Mouse (Mus musculus) lung, adult 18-20 months (tissue): Measurements from ENCODE around the gene Brca2.

ENCODE experiments used
- DNase-seq, 2 experiments: peaks; one replicate each; pipeline ENCODE4 v3.0.0; 2022; ENCODE audit warnings: mixed read lengths in 2 of 2

The Brca2 gene

DNA sequence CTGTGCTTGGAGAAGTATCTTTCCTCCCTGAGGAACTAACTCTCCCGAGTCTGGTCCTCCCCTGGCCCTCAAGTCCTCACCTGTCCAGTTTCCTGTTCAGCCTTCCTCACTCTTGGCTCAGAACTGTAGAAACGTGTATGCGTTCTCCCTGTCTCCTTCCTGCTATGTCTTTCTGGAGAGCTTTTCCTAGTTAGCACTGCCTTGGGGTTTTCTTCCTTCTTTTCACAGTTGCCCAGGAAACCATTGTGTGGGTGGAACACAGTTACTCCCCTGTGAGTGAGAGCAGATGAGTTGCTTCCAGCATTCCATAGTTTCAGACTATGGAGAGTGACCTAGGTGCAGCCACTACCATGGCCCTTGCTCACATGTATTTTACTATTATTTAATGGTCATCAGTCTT is 43.8 kb downstream of the Brca2 start:
- DNase-seq, result peak in 1 of 2 experiments; percentile 11

DNA sequence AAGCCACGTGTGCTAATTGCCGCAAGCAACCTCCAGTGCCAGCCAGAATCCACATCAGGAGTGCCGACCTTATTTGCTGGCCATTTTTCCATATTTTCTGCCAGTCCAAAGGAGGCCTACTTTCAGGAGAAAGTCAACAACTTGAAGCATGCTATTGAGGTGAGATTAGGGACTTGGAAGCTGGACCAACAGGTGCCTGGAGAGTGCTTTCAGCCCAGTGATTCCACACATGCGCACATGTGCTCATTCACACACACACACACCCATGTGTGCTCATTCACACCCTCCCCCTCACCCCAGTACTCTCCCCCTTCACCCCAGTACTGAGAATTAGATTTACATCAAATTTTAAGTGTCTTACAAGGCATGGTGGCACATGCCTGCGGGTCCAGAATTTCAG is 44.5 kb downstream of the Brca2 start:
- peak; percentile 49 to 70 for DNase-seq

DNA sequence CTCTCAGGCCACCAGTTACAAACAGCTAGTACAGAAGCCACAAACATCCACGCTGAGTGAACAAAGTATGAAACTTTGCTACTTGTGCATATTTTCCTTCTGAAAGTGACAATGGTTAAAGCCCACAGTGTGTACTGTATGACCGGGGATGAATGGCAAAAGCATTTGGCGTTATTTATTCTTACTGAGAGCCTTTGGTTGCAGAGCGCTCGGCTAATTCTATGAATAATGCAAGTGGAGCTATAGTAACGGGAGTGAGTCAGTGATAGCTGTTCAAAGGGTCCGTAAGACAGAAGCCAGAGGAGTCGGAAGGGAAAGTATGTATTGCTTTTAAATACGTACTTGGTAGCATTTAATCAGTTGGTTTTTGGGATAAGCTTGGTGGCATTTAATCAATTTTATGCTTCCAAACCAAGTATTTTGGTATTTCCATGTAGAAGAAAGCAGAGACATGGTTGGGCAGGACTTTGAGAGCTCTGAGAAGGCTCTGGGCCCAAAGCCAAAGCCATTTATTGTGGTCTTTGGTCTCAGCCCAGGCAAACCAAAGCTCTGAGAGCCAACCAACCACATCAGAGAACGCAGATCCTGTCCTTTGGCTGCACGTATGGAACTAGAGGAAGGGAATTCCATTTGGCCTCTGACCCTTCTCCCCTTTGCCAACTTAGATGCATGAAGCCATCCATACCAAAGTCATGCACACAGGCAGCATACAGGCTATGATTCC is 48.2 kb downstream of the Brca2 start:
- no peak for DNase-seq

DNA sequence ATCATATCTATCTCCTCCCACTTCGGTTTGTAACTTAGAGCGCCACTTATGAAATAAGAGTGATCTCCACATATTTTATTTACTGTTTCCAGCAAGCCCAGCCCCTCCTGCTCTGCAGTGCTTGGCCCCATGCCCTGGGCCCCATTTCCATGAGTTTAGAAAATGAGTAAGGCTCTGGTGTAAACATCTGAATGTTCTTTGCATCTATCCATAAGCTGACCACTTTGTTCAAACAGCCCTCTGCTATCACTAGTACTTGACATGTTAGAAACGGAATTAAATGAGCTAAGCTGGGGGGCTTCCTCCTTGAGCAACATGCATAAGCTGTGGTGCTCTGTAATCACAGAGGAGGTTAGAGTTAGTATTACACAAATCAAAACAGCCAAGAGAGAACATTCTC is 52.0 kb downstream of the Brca2 start:
- DNase-seq, result no peak

DNA sequence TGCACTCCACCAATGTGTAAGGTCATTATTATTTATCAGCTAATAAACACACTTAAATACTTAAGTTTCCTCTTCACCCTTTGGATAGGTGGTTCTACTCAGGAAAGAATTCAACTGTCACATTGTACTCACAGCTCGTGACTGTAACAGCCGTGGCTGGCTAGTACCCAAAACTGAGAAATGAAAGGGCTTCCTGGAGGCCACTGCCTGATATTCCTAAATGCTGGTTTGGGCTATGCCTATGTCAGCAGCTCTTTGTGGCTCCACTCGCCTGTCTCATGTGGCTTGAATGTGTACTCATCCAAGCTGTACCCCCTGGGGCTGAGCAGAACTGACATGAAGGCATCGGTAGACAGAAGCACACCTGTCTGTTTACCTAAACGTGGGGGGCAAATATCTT is 52.5 kb downstream of the Brca2 start:
- DNase-seq, result no peak

DNA sequence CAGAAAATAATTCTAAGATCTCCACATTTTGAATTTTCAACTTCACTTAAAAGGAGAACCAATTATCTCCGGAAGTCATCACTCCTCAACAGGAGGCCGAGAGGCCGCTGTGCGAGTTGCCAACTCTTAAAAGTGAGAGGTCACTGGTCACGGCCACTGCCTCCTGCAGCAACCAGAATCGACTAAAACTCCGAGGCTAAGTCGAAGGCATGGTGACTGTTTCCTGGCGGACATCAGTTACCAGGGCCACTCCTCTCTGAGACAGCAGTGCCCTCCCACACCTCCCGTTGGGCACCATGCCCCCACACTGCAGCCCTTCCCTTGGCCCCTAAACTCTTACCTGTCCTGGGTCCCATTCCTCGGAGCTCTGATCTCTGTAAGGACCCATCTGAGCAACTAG is 54.4 kb downstream of the Brca2 start:
- no peak for DNase-seq

DNA sequence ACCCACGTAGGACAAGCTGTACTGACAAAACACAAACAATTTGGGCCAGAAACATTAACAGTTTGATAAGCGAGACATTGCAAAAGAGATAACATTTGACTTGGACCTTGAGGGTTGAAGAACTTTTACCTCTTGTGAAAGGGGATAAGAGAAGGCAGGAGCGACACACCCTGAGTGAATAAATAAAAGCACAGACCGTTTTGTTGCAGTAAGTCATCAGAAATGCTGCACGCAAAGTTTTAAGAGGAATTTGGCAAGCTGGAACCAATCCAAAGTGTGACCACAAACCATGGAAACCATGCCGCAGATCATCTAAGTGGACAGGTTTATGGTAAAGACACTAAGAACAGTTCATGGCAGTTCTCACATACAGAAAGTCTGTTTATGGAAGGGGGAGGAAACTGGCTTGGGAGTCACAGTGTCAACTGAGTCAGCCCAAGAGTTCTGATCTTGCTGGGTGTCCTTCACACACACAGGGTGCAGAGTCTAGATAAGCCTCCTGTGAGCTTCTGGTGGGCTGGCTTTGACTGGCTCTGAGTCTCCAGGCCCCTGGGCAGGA is 56.3 kb downstream of the Brca2 start:
- DNase-seq, result no peak

DNA sequence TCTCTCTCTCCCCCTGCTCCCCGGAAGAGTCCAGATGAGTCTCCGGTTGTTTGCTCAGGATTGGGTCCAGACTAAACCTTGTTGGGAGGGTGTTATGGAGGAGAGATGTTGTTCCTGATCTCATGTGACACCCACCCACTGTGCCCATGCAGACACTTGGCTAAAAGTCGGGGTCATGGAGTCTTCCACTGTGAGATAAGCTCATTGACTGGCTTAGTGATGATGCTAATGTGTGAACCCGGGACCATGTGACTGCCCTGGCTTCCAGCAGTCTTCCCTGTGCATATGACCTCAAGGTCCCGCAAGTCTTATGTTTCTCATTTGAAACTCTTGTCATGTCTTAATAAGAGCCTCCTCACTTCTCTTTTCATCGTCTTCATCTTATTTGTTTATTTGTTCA is 58.8 kb downstream of the Brca2 start:
- no peak for DNase-seq

DNA sequence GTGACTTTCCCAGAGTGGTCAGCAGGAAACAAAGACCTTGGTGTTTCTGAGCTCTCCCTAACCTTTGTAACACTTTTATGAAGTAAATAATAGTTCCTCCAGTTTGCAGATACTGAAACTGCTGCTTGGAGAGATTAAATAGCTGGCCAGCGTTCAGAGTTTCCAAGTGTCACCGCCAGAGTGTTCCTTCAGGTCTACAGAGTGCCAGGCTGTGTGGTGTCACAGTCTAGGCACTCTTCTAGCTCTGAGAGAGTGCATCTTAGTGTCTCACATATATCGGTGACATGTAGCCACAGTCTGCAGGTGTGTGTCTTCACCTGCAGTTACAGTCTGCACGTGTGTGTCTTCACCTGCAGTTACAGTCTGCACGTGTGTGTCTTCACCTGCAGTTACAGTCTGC is 60.8 kb downstream of the Brca2 start:
- no peak for DNase-seq

DNA sequence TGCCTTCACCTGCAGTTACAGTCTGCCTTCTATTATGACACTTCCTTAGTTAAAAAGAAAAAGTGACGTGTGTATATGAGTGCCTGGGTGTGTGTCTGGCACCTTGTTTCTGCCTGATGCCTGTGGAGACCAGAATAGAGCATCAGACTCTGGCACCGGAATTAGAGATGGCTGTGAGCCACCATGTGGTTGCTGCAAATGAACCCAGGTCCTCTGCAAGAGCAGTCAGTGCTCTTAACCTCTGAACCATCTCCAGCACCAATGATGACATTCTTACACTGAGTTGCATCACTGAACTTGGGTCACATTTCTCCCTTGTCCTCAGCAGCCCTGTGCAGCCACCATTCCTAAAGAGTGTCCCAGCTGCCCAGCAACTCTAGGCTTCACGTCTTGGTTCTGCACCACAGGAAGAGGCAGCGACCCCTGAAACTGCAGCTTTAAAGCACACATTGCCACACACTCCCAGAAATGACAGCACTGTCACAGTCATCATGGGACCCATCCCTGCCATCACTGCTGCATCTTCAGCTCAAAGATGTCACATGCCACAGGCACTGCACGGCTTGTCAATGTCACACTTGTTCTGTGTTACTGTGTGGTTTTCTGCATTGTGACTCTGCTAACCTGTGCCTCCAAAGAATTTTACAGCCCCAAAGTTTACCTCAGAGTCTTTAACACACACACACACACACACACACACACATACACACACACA is 61.3 kb downstream of the Brca2 start:
- peak; percentile 52 to 67 for DNase-seq

DNA sequence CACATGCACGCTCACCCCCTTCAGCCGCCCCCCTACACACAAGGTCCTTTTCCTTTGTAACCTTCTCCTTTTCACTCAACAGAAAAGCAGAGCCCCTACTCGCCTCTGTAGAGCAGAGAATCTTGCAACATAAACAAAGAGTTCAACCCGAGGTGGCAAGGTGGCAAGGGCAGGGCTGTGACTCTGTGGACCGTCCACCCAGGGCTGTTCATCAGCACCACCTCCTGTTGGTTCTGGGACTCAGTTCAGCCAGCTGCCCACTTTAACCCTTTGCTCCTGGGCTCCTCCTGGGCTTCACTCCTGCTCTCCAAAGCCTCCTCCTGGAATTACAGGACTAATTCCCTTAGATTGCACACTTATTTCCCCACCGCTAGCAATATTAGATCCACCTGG is 61.9 kb downstream of the Brca2 start:
- DNase-seq, result no peak

DNA sequence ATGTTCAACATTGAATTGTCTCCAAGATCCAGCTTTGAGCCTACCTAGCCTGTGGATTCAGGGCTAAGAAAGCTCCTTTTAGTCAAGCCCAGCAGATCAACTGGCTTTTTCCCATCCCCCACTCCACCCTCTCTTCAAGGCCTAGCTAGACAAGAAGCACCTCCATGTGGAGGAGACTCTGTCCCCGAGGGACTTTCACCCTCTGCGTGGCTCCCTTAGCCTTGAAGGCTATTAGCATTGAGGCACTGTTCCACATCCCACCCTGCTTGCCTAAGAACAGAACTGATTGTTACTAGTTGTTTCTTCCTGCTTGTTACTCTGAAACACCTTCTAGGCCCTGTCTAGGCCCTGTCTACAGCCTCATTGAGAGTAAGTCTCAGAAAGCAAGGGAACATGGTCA is 67.5 kb downstream of the Brca2 start:
- DNase-seq, result no peak

DNA sequence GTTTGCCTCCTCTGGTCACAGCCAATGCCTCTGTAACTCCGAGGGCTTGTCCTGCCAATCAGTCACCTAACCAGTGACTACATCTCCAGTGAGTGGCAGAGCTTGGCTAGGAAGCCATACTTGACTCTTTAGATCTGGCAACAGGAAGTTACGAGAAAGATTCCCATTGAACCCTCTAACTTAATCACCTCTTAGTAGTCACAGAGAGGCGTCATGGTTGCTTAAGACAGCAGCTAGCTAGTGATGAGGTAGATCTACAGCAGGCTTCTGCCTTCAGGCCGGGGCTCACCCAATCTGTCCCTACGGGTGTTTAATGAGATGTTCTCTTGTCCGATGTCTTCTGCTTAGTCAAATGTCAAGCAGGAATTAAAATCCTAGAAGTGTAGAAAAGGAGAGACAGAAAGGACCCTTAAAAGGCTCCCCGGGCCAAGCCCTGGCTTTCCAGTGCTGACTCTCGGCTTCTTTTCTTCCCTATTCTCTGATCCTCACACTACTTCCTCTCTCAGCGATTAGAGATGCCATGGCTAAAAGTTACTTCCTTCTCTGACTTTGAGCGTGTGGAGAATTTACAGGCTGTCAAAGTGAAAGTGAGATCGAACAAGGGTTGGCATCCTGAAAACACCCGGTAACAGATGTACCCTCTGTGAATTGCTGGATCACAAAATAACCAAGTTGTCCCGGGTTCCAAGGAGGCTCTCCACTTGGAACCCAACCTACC is 69.9 kb downstream of the Brca2 start:
- DNase-seq, result no peak

DNA sequence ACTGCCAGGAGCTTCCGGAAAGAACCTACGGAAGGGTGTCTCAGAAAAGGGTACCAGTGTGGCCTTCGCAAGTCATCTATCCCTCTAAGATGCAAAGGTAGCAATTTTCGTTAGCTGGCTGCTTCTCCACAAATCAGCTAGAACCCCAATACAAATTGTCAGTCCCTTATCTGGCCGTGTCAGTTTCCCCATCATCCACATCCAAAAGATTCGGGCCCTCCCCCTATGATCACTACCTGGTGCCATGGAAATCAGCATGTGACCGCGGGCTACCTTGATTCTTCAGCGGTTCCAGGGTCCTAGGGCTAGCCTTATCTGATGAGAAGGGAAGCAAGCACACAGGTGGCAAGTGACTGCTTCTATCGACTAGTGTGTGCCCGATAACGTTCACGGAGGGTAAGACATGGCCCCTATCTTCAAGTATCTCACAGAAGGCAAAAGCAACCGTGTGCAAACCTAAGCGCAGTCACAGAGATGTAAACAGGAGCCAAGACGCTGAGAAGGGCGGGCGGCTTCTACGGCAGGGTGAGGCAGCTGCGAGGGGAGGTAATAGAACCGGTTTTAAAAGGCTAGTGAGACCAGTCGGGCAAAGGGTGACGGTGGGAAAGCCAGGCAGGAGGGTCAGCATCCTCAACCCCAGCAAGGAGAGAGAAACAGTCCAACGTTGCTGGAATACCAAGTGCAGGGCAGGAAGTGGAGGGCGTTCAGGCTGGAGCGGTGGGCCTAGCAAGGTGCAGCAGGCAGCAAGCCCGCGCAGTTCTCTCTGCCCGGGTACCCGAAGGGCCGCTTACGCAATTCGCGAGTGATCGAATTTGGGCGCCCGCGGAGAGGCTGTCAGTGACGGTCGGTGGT is 70.7 kb downstream of the Brca2 start:
- peak; percentile 53 to 63 for DNase-seq

DNA sequence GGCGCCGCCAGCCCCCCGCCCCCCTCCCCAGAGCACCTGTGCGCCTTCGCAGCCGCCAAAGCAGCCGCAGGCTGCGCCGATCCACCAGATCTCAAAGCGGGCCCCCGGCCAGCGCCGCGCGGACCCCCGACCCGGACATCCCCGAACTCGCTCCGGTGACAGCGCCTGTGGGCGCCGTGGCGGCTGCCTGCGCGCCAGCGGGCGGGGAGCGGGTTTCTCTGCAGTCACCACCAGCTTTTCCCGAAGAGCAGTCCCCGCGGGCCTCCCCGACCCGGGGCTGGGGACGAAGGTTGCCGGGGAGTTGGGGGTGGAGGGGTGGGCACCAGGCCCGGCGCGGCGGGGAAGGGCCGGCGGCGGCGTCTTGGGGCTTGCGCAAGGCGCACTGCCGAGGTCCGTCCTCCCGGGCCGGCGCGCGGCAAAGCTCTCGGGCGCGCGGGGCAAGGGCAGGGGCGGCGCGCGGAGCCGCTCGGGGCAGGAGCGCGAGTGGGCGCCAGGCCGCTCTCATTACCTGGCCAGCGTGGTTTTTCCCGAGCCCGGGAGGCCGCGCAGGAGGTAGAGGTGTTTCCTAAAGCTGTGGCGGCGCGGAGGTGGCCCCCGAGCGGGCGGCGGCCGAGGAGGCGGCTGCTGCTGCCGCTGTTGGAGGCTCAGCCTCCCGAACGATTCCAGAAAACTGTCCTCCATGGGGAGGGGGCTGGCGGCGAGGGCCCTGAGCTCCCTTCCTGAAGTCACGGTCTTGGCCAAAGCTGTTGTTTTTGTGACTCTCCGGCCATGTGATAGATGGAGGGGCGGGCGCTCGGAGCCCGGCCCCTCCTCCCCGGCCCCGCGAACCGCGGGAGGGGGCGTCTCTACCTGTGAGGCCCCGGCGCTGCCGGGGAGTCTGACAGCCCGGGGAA is 71.6 kb downstream of the Brca2 start:
- peak; percentile 61 to 63 for DNase-seq

DNA sequence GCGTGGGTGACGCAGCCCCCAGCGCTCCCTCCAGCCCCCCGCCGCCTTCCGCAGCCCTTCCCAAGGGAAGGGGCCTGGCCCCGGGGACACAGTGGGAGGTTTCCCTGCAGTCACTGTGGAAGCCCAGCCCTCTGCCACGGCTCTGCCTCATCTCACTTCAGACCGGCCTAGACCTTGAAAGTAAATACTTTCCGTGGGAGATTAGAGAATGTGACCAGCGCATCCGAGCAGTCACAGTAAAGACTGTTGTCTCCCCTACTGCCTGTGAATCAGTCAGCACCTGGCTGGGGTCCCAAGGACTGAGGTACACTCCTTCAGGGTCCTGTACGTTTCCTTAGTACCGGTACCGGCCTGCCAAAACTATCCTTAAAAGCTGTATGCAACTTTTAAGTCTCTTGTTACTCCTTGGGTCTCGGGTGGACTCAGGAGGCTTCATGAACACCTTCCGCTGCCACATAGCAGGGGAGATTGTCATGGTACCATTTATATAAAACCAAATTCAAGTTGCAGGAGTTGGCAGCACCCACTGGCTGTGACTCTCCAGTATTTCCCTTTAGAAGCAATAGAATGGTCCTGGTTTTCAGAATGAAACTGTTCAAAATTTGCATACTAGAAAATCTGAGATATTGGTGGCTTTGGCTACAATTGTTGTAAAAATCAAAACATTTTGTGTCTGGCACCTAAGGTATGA is 72.4 kb downstream of the Brca2 start:
- DNase-seq, result no peak

DNA sequence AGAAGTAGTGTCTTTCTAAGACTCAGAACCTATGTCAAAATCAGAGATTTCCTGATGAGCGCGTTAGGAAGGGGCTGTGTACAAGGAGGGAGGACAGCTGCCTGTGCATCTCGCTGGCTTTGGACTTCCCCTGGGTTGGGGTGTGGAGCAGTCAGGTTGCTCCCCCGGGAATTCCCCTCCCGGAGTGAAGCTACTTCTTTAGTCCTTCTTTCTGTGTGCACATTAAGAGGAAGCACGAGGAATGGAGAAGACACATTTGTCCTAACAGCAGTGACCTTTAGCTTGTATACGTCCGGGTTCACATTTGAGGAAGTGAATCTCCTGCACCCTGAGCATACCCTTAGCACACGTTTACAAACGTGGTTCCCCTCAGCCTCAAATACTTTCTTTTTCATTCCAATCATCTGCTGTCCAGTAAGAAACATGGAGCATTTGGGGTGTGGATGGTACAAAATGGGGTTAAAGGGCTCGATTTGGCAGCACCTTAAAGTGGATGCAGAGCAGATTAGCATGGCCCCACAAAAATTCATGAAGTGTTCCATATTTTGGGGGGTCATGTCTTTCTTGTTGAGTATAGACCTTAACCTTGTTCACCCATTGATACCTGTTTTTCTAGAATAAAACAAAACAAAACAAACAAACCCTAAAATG is 73.1 kb downstream of the Brca2 start:
- peak in 1 of 2 experiments; percentile 47 for DNase-seq

DNA sequence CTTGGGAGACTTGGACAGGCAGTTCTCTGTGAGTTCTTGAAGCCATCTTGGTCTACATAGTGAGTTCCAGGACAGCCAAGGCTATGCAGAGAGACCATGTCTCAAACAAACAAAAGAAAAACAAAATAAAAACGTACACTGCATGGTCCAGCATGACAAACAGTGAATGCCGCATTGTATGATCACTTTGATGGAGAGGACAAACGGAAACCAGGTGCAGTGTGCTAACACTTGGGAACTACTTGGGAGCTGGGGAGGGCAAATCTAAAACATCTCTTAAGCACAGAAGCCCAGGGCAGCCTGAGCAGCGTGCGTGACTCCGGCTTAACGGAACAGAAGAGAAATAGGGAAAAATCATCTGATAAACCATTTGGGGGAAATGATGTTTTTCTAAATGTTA is 74.7 kb downstream of the Brca2 start, which contains the start of gene N4bp2l1:
Gene N4bp2l1 (minus strand): TSS at position 101 of the 400 bp plus-strand sequence.
- no peak for DNase-seq

DNA sequence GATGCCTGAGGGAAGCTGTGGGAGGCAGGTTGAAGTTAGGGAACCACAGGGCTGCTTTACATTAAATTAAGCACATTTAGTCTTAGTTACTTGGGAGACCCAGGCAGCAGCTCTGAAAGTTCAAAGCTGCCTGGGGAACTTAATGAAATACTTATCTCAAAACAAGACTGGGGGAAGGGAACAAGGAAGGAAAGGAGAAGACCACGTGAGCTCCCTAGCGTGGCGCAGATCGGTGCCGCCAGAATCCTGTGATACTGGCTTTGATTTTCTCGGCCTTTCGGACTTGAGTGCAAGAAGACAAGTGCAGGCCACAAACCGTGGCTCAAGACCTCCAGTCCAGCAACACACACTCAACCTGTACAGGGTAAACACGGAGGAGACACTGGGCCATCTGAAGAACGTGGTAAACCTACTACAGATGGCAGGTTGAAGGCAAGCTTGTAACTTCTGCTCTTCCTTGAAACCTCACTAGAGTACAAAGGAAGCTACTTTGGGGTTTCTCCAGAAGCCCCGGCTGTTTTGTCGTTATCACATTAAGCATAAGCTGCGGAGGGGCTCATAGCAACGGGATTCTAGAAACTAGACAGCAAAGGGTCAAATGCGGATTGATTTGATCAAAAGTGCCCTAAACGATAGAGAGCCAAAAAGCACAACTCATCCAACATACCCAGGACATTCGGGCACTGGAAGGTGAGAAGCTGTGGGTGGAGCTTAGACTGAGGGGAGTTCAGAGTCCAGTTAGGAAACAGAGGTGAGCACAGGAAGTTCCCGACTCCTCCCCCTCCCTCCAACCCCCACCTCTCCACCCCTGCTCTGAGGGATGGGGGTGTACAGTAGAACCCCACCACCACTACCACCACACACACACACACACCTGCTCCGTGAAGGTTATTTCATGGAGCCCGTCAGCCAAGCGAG is 76.0 kb downstream of the Brca2 start:
- DNase-seq, result no peak
